Mouse (Mus musculus) E14TG2a.4 (cell line): ENCODE measurements at regions not wholly inside any gene's neighbourhood (a gene's known extent, or its start where the extent isn't known, plus 50 kb on each side); places are given as distances from the start of the nearest gene placed in this dataset.

ENCODE experiments used
- CTCF ChIP-seq: conservative IDR thresholded peaks from 2 replicates; pipeline ENCODE4 v1.5.1; 2014; ENCODE audit warnings: low read length
- NANOG ChIP-seq: IDR thresholded peaks from 2 replicates; pipeline ENCODE4 v1.6.1; 2014; ENCODE audit warnings: borderline replicate concordance, low read length, mixed read lengths
- POU5F1 ChIP-seq: IDR thresholded peaks from 2 replicates; pipeline ENCODE4 v1.6.1; 2014; ENCODE audit warnings: low read length, borderline replicate concordance

- TF ChIP-seq CTCF, result no peak
- TF ChIP-seq POU5F1, result no peak
- no peak for TF ChIP-seq NANOG
Measured at GRCm38 (mm10) chr4:106232499-106232970, 83.5 kb upstream of the Usp24 start.
